Mouse (Mus musculus) mesoderm, embryonic 11.5 days (tissue): Measurements from ENCODE around the gene Miip.
"Not testable (repeated sequence)": the region's sequence is repeated elsewhere in the genome, so short reads cannot be mapped to it uniquely, and the experiment has no call there.

Source experiments
- DNase-seq: peaks from one replicate; pipeline ENCODE4 v3.0.0-alpha.2; 2012; ENCODE audit warnings: low read depth, low spot score

The Miip gene

DNA sequence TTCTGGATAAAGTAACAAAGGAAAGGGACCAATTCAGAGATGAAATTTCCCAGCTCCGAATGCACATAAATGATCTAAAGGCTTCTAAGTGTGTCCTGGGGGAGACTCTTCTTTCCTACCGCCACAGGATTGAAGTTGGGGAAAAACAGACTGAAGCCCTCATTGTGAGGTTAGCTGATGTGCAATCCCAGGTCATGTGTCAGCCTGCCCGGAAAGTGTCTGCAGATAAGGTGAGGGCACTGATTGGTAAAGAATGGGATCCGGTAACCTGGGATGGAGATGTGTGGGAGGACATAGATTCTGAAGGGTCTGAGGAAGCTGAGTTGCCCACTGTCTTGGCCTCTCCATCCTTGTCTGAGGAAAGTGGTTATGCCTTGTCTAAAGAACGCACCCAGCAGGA is 622 bp upstream of the Miip start:
- no peak for DNase-seq

DNA sequence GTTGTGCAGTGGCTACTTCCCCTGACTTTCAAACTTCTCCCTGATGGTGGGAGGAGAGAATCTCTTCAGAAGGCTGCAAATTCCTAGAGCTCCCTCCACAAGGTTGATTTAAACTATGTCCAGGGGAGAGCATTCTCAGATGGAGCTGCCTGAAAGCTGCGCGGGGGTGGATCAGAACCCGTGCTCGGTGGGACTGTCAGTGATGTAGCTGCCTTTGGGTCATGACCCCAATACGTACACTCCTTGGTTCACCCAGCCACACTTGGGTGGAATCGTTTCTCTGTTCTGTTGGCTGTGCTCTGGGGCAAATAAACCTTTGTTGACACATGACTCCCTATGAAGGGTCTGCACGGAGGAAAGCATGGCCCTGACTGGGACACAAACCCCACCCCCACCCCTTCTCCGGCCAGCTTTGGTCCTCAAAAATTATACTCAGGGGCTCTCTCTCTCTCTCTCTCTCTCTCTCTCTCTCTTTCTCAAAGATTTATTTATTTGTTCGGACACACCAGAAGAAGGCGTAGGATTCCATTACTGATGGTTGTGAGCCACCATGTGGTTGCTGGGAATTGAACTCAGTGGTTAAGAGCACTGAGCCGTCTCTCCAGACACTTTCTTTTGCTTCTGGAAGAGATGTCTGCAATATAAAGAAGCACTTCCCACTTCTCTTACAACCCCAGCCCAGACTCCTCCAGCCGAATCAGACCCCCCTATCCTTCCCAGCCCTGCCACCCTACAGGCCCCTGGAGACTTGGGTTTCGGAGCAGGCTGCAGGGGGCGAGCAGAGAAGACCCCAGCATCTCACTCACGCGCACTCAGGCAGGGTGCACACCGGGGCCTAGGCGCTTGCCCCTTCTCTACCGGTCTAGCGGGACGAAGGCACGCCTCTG is 810 bp downstream of the Miip start:
- no peak for DNase-seq

DNA sequence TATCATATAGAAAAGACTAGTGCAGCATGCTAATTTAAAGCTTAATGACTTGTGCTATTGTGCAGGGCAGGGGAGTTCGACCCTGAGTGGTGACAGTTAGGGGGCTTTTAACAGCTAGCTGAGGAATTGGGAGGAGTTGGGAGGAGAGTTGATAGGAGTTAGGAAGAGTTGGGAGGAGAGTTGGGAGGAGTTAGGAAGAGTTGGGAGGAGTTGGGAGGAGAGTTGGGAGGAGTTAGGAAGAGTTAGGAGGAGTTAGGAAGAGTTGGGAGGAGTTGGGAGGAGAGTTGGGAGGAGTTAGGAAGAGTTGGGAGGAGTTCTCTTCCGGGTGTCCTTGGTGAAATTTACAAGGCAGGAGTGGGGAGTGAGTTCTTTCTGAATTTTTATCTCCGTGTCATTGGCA is 1.8 kb downstream of the Miip start:
- not testable (repeated sequence) for DNase-seq

DNA sequence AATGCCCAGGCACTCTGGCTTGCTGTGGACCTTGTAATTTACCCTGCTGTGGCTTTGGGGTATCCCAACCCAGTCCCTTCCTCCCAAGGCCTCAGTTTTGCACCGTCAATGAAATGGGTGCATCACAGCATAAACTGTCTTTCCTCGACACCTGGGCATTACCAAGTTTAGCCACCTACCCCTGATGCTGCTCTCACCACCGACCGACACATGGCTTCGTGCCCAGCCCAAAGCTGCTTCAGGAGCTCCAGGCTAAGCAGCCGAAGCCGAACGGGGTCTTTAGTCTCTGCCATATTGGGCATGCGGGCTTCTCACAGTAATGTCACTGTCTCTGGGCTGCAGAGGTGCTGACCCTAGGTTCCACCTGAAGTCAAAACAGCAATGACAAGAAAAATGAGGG is 2.6 kb downstream of the Miip start:
- DNase-seq: no peak

DNA sequence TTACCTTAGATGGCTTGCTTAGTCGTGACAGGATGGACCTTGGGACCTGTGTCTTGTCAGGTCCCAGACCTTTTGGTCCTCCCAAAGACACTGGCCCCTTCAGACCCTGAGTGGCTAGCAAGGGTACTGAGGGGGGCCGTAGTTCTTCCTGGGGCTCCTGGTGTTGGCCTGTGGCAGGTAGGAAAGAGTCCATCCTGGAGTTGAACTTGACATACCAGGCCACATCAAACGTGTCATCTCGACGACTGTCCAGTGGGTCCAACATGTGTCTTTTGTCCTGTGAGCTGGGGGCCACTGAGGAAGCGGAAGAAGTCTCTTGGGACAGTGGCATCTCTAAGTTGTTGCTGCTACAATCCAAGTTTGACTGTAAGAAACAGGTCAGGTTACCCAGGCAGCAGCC is 3.0 kb downstream of the Miip start:
- DNase-seq: no peak

DNA sequence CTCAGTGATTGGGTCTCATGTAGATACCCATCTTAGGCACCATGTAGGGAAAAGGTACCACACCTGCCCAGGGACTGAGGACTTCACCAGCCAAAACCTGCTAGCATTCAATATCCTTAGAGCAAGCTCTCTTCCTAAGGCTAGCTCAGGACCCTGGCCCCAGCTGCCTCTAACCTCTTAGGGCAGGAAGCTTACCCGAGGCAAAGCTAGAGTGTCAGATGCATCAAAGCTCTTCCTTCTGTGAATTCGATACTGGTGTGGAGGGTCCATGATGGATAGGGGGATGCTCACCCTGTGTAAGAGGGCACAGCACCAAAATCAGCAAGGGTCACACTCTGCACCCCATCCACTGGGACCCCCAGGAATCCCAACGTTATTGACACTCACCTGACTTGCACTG is 6.6 kb downstream of the Miip start:
- DNase-seq: no peak

DNA sequence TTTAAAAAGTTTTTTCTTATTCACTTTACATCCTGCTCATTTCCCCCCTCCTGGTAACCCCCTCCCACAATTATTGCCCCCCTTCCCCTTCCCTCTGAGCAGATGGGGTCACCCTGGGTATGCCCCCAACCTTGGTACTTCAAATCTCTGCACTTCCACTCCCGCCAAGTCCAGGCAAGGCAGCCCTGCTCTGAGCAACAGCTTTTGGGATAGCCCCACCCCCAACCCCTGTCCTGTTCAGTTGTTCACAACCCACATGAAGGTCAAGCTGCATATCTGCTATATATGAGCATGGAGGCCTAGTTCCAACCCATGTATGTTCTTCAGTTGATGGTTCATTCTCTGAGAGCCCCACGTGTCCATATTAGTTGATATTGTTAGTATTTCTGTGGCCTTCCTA is 17.8 kb downstream of the Miip start:
- no peak for DNase-seq

DNA sequence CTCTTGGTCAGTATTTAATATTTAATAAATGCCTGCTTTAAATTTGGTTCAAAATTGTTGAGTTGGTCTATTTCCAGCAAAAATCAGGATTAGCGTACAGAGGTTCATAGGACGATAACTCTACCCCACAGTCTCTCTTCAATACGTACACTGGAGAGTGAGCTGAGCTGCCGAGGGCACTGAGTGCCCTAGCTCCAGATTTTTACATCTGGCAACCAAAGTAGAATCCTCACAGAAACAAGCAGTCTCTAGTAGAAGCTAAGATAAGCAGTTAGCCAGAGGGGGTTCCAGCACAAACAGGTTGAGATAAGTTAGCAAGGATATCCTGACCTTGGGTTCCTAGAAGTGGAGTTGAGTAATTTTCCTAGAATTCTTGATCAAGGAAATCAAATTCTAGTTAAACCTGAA is 20.0 kb downstream of the Miip start:
- no peak for DNase-seq

DNA sequence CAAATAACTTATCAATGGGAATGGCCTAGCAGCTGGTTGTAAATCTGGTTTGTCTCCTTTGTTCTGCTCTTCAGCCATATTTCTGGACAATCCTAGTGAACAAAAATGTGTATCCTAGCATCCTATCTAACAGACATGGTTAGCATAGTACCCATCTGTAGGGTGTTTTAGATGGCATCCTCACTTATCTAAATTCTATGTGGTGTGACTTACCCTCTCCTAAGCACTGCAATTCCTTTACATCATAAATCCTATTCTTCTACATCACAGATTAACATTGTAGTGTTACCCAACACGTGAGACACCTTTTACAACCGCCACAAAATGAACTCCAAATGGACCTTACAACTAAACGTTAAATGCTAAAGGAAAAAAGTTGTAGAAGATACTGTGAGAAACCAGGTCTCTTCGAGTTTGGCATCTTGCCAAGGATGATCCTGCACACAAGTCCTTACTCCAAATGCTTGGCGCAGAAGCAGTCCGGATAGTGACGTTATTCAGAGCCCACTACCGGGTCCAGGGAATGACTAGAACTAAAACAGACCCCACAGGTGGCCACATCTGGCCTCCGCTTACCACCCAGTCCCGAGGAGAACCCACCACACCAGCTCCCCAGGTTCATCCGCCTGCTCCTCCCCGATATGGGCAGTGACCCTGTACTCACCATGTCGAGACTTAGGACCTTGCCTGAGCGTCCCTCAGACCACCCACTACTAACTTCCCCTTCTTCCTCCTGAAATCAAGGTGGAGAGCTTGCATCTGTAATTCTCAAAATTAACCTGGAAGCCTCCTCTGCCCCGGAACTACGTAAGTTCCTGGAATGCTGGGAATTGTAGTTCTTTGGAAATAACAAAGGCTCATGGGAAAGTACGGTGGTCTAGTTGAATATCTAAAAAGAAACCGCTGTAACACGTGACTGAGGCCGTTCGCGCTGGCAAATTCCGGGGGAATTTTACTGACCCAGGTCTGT is 20.7 kb downstream of the Miip start, which contains the start of gene Zfp933:
TSS of gene Zfp933 (minus strand) at position 753 of the 970 bp plus-strand sequence.
- DNase-seq: peak; percentile 88

DNA sequence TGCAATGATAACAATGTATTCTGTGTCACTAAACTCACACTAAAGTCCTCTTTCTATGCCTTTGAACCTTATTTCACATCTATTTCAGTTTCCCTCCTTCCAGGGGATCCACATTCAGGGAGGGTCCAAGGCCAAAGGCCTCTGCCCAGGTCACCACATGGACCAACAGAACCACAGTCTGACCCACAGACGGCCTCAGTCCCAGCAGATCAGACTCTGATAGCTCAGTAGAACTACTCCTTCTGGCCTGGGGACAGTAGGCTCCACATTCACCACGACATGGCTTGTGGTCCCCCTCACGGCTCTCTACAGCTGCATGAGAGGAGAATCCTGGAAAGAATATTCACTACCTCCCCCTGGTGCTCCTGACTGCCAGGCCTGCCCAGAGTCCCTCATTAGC is 25.7 kb downstream of the Miip start:
- no peak for DNase-seq

DNA sequence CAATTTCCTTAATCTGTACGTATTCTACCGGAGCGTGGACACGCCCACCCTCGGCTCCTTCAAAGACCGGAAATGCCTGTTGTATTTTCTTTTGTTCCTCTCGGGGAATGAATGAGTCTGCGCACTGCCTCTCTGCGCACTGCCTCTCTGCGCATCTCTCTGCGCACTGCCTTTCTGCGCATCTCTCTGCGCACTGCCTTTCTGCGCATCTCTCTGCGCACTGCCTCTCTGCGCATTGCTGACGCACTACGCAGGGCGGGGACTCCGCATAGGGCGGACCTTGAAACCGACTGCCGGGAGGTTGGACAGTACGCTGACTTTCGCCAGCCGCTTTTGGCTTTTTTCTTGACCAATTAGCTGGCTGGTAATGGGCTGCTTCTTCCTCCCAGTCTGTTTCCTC is 29.3 kb downstream of the Miip start:
- not testable (repeated sequence) for DNase-seq

DNA sequence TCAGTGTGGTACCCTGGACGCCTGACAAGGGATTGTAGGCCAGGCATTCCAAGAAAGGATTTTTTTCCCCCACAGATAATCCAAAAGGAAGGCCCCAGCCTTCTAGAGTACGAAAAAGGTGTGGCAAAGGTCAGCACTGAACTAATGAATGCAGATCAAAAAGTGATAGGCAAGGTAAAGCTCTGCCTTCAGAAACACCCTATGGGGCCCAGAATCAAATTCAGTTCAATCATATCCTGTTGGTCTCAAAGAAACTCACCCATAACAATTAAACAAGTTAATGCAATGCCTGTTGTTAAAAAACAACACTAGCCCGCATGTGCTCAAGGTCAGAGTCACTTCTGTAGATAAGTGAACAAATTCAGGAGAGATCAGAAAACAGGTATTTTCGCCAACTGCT is 44.2 kb downstream of the Miip start:
- no peak for DNase-seq

DNA sequence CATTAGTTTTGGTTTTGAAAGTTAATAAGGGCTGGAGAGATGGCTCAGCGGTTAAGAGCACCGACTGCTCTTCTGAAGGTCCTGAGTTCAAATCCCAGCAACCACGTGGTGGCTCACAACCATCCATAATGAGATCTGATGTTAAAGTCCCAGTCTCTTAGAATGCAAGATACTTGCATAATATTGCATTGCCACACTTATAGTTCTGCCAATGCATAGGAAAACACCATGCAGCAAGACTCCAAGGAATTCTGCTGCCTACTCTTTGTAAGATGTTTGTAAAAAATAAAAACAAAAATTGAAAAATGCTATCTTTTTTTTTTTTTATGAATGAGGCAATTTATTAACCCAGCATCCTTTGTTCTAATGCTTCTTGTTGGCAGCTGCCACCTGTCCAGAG is 47.2 kb downstream of the Miip start:
- DNase-seq: not testable (repeated sequence)

DNA sequence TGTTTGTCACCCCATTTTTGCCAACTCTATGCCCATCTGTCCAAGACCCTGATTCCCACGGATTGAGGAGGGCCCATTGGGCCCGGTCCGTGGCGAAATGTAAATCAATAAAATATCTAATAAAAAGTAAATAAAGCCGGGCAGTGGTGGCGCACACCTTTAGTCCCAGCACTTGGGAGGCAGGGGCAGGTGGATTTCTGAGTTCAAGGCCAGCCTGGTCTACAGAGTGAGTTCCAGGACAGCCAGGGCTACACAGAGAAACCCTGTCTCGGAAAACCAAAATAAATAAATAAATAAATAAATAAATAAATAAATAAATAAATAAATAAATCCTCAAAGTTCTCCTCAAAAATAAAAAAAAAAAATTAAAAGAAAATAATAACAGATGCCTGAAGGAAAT is 49.0 kb downstream of the Miip start:
- DNase-seq: not testable (repeated sequence)

DNA sequence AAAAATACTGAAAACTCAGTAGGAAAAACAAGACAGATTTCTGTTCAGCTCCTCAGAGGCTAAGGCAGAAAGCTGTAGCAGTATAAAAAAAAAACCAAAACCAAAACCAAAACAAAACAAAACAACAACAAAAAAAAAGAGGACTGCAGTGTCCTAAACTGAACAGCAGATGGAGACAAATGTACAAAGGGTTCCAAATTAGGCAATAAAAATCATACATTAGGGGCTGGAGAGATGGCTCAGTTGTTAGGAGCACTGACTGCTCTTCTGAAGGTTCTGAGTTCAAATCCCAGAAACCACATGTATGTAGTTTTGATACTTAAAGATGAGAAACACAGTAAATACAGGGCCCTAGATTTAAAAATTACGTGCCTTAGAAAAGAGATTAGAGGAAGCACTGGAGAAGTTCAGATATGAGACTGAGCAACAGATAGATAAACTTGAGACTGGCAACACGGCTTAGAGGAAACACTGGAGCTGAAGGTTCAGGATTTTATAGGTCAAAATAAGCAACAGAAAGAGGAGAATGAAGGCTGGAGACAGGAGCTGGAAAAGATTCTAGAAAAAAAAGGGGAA is 53.9 kb downstream of the Miip start:
- no peak for DNase-seq

DNA sequence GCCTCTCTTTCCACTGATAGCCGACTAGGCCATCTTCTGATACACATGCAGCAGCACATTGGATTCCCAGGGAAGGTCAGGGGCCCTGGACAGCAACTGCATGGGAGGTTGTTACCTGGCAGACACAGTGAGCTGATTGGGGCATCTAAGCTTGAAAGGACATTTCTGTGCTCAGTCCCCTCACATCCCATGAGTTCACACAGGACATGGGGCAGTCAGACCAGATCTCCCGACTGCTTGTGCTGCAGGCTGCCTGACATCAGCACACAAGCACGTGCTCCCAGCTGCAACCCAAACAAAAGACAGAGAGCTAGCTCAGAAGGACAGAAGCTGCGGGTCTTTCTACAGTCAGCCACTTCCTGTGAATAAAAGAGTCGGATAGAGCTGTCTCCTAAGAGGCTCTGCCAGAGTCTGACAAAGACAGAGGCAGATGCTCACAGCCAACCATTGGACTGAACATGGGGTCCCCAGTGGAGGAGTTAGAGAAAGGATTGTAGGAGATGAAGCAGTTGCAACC is 55.3 kb downstream of the Miip start:
- no peak for DNase-seq
